Mouse (Mus musculus): ENCODE data around the gene Ddx10.

Gene Ddx10

GRCm38 (mm10) chr9:53247953-53248397 is at the start of gene Ddx10:
Ddx10 (minus strand) TSS chr9:53248053.
- peak; percentile 95 to 97 for DNase-seq (ENCODE audit: low spot score in 2 of 2)

GRCm38 (mm10) chr9:53292833-53293232 is 45.0 kb upstream of the Ddx10 start:
- DNase-seq (ENCODE audit: low spot score in 2 of 2) = no peak

- no peak for DNase-seq (ENCODE audit: low spot score in 2 of 2)
Observed at GRCm38 (mm10) chr9:53290006-53290405, 42.2 kb upstream of the Ddx10 start.

GRCm38 (mm10) chr9:53286793-53287192 is 38.9 kb upstream of the Ddx10 start:
- DNase-seq (ENCODE audit: low spot score in 2 of 2) = no peak

GRCm38 (mm10) chr9:53278997-53279396 is 31.1 kb upstream of the Ddx10 start:
- no peak for DNase-seq (ENCODE audit: low spot score in 2 of 2)

- no peak for DNase-seq (ENCODE audit: low spot score in 2 of 2)
Observed at GRCm38 (mm10) chr9:53276381-53276780, 28.5 kb upstream of the Ddx10 start.

GRCm38 (mm10) chr9:53272714-53273113 is 24.9 kb upstream of the Ddx10 start:
- no peak for DNase-seq (ENCODE audit: low spot score in 2 of 2)

- DNase-seq (ENCODE audit: low spot score in 2 of 2) = no peak
Observed at GRCm38 (mm10) chr9:53272207-53272606, 24.4 kb upstream of the Ddx10 start.

- DNase-seq (ENCODE audit: low spot score in 2 of 2) = no peak
Observed at GRCm38 (mm10) chr9:53271281-53272022, 23.6 kb upstream of the Ddx10 start.

- no peak for DNase-seq (ENCODE audit: low spot score in 2 of 2)
Observed at GRCm38 (mm10) chr9:53269466-53269755, 21.6 kb upstream of the Ddx10 start.

GRCm38 (mm10) chr9:53268731-53269465 is 21.0 kb upstream of the Ddx10 start:
- DNase-seq (ENCODE audit: low spot score in 2 of 2) = no peak

- DNase-seq (ENCODE audit: low spot score in 2 of 2) = no peak
Observed at GRCm38 (mm10) chr9:53268036-53268435, 20.2 kb upstream of the Ddx10 start.

- DNase-seq (ENCODE audit: low spot score in 2 of 2) = no peak
Observed at GRCm38 (mm10) chr9:53265589-53265988, 17.7 kb upstream of the Ddx10 start.

- no peak for DNase-seq (ENCODE audit: low spot score in 2 of 2)
Observed at GRCm38 (mm10) chr9:53264387-53264786, 16.5 kb upstream of the Ddx10 start.

- DNase-seq (ENCODE audit: low spot score in 2 of 2) = no peak
Observed at GRCm38 (mm10) chr9:53258199-53258598, 10.3 kb upstream of the Ddx10 start.

GRCm38 (mm10) chr9:53257772-53258171 is 9.9 kb upstream of the Ddx10 start:
- no peak for DNase-seq (ENCODE audit: low spot score in 2 of 2)

- DNase-seq (ENCODE audit: low spot score in 2 of 2) = no peak
Observed at GRCm38 (mm10) chr9:53256690-53257305, 8.9 kb upstream of the Ddx10 start.

GRCm38 (mm10) chr9:53254368-53254767 is 6.5 kb upstream of the Ddx10 start:
- DNase-seq (ENCODE audit: low spot score in 2 of 2) = peak; percentile 42 to 71

- DNase-seq (ENCODE audit: low spot score in 2 of 2) = no peak
Observed at GRCm38 (mm10) chr9:53247516-53247915, 337 bp downstream of the Ddx10 start.

GRCm38 (mm10) chr9:53218181-53218580 is 29.7 kb downstream of the Ddx10 start:
- DNase-seq (ENCODE audit: low spot score in 2 of 2) = no peak

- no peak for DNase-seq (ENCODE audit: low spot score in 2 of 2)
Observed at GRCm38 (mm10) chr9:53208283-53208682, 39.6 kb downstream of the Ddx10 start.

- no peak for DNase-seq (ENCODE audit: low spot score in 2 of 2)
Observed at GRCm38 (mm10) chr9:53174590-53174989, 73.3 kb downstream of the Ddx10 start.

GRCm38 (mm10) chr9:53173258-53173657 is 74.6 kb downstream of the Ddx10 start:
- no peak for DNase-seq (ENCODE audit: low spot score in 2 of 2)
